Mouse (Mus musculus): ENCODE data around the gene Khdc1b.

DNA sequence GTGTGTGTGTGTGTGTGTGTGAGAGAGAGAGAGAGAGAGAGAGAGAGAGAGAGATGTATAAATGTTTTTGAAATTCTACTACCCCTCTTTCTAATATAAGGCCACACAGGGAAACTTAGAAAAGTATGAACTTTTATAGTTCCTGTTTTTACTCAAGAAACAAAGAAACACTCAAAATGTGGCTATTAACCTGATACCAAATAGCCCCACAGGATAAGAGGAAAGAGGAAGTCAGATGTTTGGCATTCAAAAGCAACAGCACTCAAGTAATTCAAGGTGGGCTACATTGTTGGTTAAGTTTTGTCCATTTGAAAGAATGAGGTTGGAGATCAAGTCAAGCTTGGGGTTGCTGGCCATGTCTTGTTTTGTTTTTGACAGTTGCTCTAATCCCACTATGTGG lies 47.5 kb upstream of the Khdc1b start:
- TF ChIP-seq ZC3H11A (IDR thresholded peaks at IDR 0.05; ENCODE audit: borderline replicate concordance, low read depth, low read length) (no peak), ZNF384 (IDR thresholded peaks at IDR 0.05; ENCODE audit: low read depth, low read length) (no peak), CHD2 (IDR thresholded peaks at IDR 0.05; ENCODE audit: low read depth, low read length) (no peak), MAFK (IDR thresholded peaks at IDR 0.05; ENCODE audit: insufficient read depth, low read depth, low read length) (no peak)

All from ES-E14 (cell line).